Mouse (Mus musculus): ENCODE results near the gene Slc22a14. TPM values are rescaled to one million over a fixed set of nuclear protein-coding genes. Genes with fewer than 3 reads are reported as not detected.

The Slc22a14 gene
- polyA plus RNA-seq, 1 experiment, result not detected

DNA sequence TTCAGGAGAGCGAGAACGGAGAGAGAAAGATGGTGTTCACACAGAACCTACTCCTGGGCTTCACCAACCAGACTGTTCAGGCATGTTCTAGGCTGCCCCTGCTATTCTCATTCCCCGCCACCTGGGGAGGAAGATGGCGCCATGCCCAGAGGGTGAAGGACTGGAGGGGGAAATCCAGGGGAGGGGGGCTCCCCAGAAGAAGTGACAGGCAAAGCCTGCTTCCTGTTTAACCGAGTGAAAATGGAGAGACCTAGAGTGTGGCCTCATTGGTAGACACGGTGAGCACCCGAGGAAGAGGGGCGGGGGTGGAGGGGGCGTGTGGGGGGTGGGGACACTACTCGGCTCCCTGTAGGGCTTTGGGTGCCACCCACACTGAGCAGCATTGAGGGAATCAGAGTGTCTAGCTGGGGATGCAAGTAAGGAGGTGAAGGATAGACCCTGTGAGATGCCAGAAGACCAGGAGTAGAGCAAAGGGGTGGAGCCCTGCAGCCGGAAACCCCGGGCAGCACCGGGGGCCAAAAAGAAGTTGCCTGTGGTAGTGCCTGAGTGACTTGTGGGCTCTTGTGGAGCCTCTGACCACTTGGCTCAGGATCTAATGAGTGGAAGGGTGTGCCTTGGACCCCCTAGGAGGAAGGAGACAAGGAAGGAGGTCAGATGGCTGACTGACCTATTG is 219.1 kb downstream of the Slc22a14 start:
- Histone ChIP-seq H3K27me3 (ENCODE audit: control insufficient read depth, insufficient read depth, low read length) (no peaks in the 10 kb centered on the region), H3K36me3 (ENCODE audit: control insufficient read depth, insufficient read depth, low read length) (no peaks in the 10 kb centered on the region)
- 57% methylated on average over 13 of the region's 13 CpGs for WGBS

DNA sequence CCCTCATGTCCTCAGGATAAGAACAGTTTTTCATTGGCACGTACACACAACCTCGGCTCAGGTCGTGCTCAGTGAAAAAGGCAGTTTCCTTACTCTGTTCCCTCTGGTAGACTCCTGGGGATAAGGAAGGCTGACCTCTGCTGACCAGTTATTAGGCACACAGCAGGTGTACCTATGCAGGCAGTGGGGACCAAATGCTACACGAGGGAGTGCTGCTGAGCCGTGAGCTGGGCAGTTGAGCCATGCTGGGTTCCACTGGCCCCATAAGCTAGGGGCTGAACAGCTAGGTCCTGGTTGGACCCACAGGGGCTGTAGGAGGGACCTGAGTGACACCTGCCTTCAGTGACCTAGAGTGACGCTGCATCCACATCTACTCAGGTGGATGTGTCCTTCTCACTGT is 219.7 kb downstream of the Slc22a14 start:
- no peak overlapping the region for H3K4me3 ChIP-seq (ENCODE audit: low read depth, low read length)
- H3K27me3 ChIP-seq (ENCODE audit: control insufficient read depth, insufficient read depth, low read length), result no peaks in the 10 kb centered on the region
- no peak overlapping the region for H3K27ac ChIP-seq (ENCODE audit: insufficient read depth, low read depth, low read length)
- no peaks in the 10 kb centered on the region for H3K4me1 ChIP-seq (ENCODE audit: control insufficient read depth, insufficient read depth, insufficient read length, low read length)
- TF ChIP-seq CTCF (IDR thresholded peaks at IDR 0.05; ENCODE audit: extremely low read depth, insufficient read length, insufficient replicate concordance, low read depth, low read length) (no peak), POLR2A (IDR thresholded peaks at IDR 0.05; ENCODE audit: low read depth, low read length) (no peak)
- 57% methylated on average over 6 of the region's 6 CpGs for WGBS
- H3K36me3 ChIP-seq (ENCODE audit: control insufficient read depth, insufficient read depth, low read length), result no peaks in the 10 kb centered on the region

More for the DNA sequence above, 219.1 kb downstream of the Slc22a14 start:
- TF ChIP-seq CTCF (IDR thresholded peaks at IDR 0.05; ENCODE audit: extremely low read depth, insufficient read length, insufficient replicate concordance, low read depth, low read length), result no peak
- TF ChIP-seq POLR2A (IDR thresholded peaks at IDR 0.05; ENCODE audit: low read depth, low read length), result no peak
- Histone ChIP-seq H3K4me3 (ENCODE audit: low read depth, low read length) (no peak overlapping the region), H3K4me1 (ENCODE audit: control insufficient read depth, insufficient read depth, insufficient read length, low read length) (no peaks in the 10 kb centered on the region), H3K27ac (ENCODE audit: insufficient read depth, low read depth, low read length) (no peak overlapping the region)

DNA sequence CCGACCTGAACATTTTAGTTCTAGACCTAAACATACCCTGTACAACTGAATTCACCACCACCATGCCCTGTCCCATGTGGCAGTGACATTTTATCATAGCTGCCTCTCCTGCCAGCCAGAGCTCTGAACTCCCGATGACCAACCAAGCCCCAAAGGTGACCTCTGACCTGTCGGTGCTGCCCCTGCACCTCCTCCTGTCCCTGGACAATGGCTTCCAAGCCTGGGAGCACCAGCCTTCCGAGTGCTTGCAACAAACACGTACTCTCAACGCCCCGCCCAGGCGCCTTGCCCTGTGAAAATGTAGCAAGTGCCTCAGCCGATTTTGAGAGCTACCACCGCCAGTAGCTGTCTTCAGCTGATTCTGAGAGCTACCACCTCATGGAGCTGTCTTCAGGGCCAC is 220.2 kb downstream of the Slc22a14 start:
- no peak overlapping the region for H3K4me3 ChIP-seq (ENCODE audit: low read depth, low read length)
- no peaks in the 10 kb centered on the region for H3K27me3 ChIP-seq (ENCODE audit: control insufficient read depth, insufficient read depth, low read length)
- no peaks in the 10 kb centered on the region for H3K4me1 ChIP-seq (ENCODE audit: control insufficient read depth, insufficient read depth, insufficient read length, low read length)
- H3K36me3 ChIP-seq (ENCODE audit: control insufficient read depth, insufficient read depth, low read length), result no peaks in the 10 kb centered on the region
- H3K27ac ChIP-seq (ENCODE audit: insufficient read depth, low read depth, low read length), result no peak overlapping the region
- WGBS, result 53% methylated on average over 10 of the region's 10 CpGs
- no peak for TF ChIP-seq POLR2A (IDR thresholded peaks at IDR 0.05; ENCODE audit: low read depth, low read length)
- no peak for TF ChIP-seq CTCF (IDR thresholded peaks at IDR 0.05; ENCODE audit: extremely low read depth, insufficient read length, insufficient replicate concordance, low read depth, low read length)

DNA sequence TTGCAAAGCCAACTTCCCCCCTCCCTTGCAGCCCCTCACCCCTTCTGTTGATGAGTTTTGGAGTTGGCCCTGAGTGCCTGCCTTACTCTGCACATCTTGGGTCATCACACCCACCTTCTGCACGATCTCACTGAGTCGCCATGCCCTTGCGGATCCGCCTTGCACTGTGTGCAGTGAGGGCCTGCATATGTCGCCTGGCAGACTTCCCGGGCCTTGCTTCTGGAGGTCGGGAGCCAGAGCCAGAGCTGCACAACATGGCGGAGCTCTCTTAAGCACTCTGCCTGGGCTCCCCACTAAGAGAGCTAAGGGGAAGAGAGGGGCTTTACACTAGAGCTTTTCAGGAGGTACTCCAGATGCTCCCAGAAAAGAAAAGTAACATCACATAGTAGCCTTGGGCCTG is 220.7 kb downstream of the Slc22a14 start:
- Histone ChIP-seq H3K4me3 (ENCODE audit: low read depth, low read length) (no peak overlapping the region), H3K4me1 (ENCODE audit: control insufficient read depth, insufficient read depth, insufficient read length, low read length) (no peaks in the 10 kb centered on the region), H3K27ac (ENCODE audit: insufficient read depth, low read depth, low read length) (no peak overlapping the region), H3K36me3 (ENCODE audit: control insufficient read depth, insufficient read depth, low read length) (no peaks in the 10 kb centered on the region), H3K27me3 (ENCODE audit: control insufficient read depth, insufficient read depth, low read length) (no peaks in the 10 kb centered on the region)
- 80% methylated on average over 8 of the region's 8 CpGs for WGBS
- TF ChIP-seq POLR2A (IDR thresholded peaks at IDR 0.05; ENCODE audit: low read depth, low read length), result no peak
- TF ChIP-seq CTCF (IDR thresholded peaks at IDR 0.05; ENCODE audit: extremely low read depth, insufficient read length, insufficient replicate concordance, low read depth, low read length), result no peak

DNA sequence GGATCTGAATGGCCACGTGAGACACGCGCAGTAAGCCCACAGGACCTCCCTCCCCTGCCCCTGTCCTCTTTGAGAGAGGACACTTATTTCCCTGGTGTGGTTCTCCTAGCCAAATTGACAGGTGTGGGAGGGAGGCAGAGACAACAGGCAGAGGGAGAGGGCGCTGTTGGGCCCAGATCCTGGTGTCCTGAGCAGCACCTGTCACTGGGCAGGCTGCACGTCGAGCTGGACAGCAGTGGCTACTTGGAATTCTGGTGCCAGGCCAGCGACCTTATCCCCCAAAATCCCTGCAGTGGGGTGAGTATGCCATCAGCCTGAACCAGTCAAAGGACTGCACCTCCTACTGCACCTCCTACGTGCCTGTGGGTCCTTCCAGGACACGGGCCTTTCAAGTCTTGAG is 222.0 kb downstream of the Slc22a14 start:
- H3K27me3 ChIP-seq (ENCODE audit: control insufficient read depth, insufficient read depth, low read length), result no peaks in the 10 kb centered on the region
- no peaks in the 10 kb centered on the region for H3K36me3 ChIP-seq (ENCODE audit: control insufficient read depth, insufficient read depth, low read length)
- H3K4me3 ChIP-seq (ENCODE audit: low read depth, low read length), result no peak overlapping the region
- 70% methylated on average over 9 of the region's 9 CpGs for WGBS
- H3K4me1 ChIP-seq (ENCODE audit: control insufficient read depth, insufficient read depth, insufficient read length, low read length), result no peaks in the 10 kb centered on the region
- H3K27ac ChIP-seq (ENCODE audit: insufficient read depth, low read depth, low read length), result no peak overlapping the region
- TF ChIP-seq CTCF (IDR thresholded peaks at IDR 0.05; ENCODE audit: extremely low read depth, insufficient read length, insufficient replicate concordance, low read depth, low read length) (no peak), POLR2A (IDR thresholded peaks at IDR 0.05; ENCODE audit: low read depth, low read length) (no peak)

DNA sequence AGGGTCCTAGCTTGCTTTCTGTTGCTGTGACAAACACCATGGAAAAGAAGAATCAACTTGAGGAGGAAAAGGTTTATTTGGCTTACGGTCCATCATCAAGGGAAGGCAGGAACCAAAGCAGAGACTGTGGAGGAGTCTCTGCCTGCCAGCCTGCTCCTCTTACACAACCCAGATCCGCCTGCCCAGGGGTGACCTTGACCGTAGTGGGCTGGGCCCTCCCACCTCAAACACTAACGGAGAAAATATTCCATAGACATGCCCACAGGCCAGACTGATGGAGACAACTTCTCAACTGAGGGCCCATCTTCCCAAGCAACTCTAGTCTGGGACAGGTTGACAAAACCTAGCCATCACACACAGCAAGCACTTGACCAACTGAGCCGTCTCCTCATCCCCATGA is 223.3 kb downstream of the Slc22a14 start:
- TF ChIP-seq CTCF (IDR thresholded peaks at IDR 0.05; ENCODE audit: extremely low read depth, insufficient read length, insufficient replicate concordance, low read depth, low read length) (no peak), POLR2A (IDR thresholded peaks at IDR 0.05; ENCODE audit: low read depth, low read length) (no peak)
- H3K27ac ChIP-seq (ENCODE audit: insufficient read depth, low read depth, low read length), result no peak overlapping the region
- no peaks in the 10 kb centered on the region for H3K36me3 ChIP-seq (ENCODE audit: control insufficient read depth, insufficient read depth, low read length)
- H3K4me1 ChIP-seq (ENCODE audit: control insufficient read depth, insufficient read depth, insufficient read length, low read length), result no peaks in the 10 kb centered on the region
- no peak overlapping the region for H3K4me3 ChIP-seq (ENCODE audit: low read depth, low read length)
- no peaks in the 10 kb centered on the region for H3K27me3 ChIP-seq (ENCODE audit: control insufficient read depth, insufficient read depth, low read length)
- 66% methylated on average over 5 of the region's 5 CpGs for WGBS

DNA sequence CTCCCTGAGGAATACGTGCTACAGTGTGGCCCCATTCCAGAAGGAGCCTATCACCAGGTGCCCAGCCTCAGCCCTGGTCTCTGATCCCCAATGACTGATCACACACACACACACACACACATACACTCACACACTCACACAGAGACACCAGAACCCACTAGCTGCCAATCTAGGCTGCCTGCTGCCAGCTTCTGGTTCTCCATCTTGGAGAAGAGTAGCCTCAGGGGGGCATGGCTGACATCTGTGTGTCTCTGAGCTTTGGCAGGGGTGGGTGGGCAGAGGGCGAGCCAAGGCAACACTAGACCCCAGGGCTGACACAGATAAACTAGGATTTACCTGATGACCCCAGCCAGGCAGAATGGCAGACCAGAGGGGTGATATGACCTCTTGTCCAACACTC is 226.5 kb downstream of the Slc22a14 start:
- H3K27me3 ChIP-seq (ENCODE audit: control insufficient read depth, insufficient read depth, low read length), result no peaks in the 10 kb centered on the region
- no peaks in the 10 kb centered on the region for H3K36me3 ChIP-seq (ENCODE audit: control insufficient read depth, insufficient read depth, low read length)
- TF ChIP-seq POLR2A (IDR thresholded peaks at IDR 0.05; ENCODE audit: low read depth, low read length) (no peak), CTCF (IDR thresholded peaks at IDR 0.05; ENCODE audit: extremely low read depth, insufficient read length, insufficient replicate concordance, low read depth, low read length) (no peak)
- H3K4me3 ChIP-seq (ENCODE audit: low read depth, low read length), result no peak overlapping the region
- no peak overlapping the region for H3K27ac ChIP-seq (ENCODE audit: insufficient read depth, low read depth, low read length)
- 74% methylated on average over 2 of the region's 2 CpGs for WGBS
- H3K4me1 ChIP-seq (ENCODE audit: control insufficient read depth, insufficient read depth, insufficient read length, low read length), result no peaks in the 10 kb centered on the region
